Mouse (Mus musculus): ENCODE results near the gene Tango2. TPM values are rescaled to one million over a fixed set of nuclear protein-coding genes. Genes with fewer than 3 reads are reported as not detected.

Gene Tango2
- total and polyA plus RNA-seq, 2 experiments from 2014 or later: 63.3 to 99.2 TPM

DNA sequence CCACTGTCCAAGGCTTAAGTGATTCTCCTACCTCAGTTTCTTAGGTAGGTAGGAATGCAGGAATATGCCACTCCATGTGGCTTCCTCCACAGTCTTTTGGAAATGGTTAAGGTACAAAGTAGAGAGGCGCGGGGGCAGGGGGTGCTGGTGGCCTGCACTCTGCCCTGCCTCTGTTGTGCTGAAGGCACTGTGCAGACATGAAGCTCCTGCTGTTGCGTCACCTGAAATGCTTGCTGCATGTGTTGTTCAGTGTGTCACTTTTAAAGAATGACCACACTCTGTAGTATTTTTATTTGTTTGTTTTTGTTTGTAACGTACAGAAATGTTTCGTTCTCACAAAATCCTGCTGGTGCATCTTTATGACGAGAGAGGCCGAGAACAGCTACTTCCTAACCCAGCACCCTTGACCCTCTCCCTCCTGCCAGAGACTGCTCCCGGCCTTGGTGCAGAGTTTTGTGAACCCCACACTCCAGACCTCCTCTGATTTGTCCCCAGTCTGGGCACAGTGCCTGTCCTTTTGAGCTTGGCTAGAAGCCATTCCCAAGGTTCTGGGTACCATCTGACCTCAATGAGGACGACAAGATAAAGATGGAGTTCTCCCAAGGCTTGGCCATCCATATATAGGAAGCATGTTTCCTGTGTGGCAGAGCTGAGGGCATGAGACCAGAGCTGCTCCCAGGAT, 35.3 kb upstream of the Tango2 start:
- 67% methylated on average over 9 of the region's 9 CpGs for WGBS
- no peak for ATAC-seq

GRCm38 (mm10) chr16:18381621-18382258, 33.8 kb upstream of the Tango2 start:
- TF ChIP-seq CTCF (IDR thresholded peaks at IDR 0.05; ENCODE audit: low read depth): no peak
- Histone ChIP-seq H3K27me3 (ENCODE audit: insufficient read depth, low read length) (no peaks in the 10 kb centered on the region), H3K4me3 (ENCODE audit: low read length) (no peak overlapping the region), H3K9me3 (ENCODE audit: low read length) (no peaks in the 10 kb centered on the region), H3K27ac (peak overlapping the region; percentile 74), H3K36me3 (ENCODE audit: insufficient read depth, low read length) (no peaks in the 10 kb centered on the region), H3K4me2 (ENCODE audit: low read depth, low read length) (no peak overlapping the region), H3K9ac (replicated peaks; ENCODE audit: low read length) (0 out of 2 replicates have a peak overlapping the region, but pooled peaks have one; percentile 9), H3K4me1 (ENCODE audit: insufficient read depth, low read length) (peaks cover 29% of the 10 kb centered on the region)
- WGBS: 47% methylated on average over 6 of the region's 6 CpGs
- ATAC-seq (peak; percentile 21; the same call in 1 of the 2 replicates), DNase-seq (ENCODE audit: low spot score) (peak; percentile 75)

More for the DNA sequence above, 35.3 kb upstream of the Tango2 start:
- Histone ChIP-seq H3K36me3 (ENCODE audit: insufficient read depth, low read length) (no peaks in the 10 kb centered on the region), H3K4me2 (ENCODE audit: low read depth, low read length) (no peak overlapping the region), H3K27ac (0 out of 2 replicates have a peak overlapping the region, but pooled peaks have one; percentile 41), H3K9me3 (ENCODE audit: low read length) (no peaks in the 10 kb centered on the region), H3K4me1 (ENCODE audit: insufficient read depth, low read length) (peaks cover 41% of the 10 kb centered on the region), H3K4me3 (ENCODE audit: low read length) (no peak overlapping the region), H3K27me3 (ENCODE audit: insufficient read depth, low read length) (no peaks in the 10 kb centered on the region), H3K9ac (replicated peaks; ENCODE audit: low read length) (no peak overlapping the region)
- no peak for TF ChIP-seq CTCF (IDR thresholded peaks at IDR 0.05; ENCODE audit: low read depth)
- DNase-seq (ENCODE audit: low spot score): no peak

- peaks cover 29% of the 10 kb centered on the region for H3K4me1 ChIP-seq (ENCODE audit: insufficient read depth, low read length)
- H3K4me2 ChIP-seq (ENCODE audit: low read depth, low read length): no peak overlapping the region
- no peaks in the 10 kb centered on the region for H3K36me3 ChIP-seq (ENCODE audit: insufficient read depth, low read length)
- no peak overlapping the region for H3K9ac ChIP-seq (replicated peaks; ENCODE audit: low read length)
- no peaks in the 10 kb centered on the region for H3K9me3 ChIP-seq (ENCODE audit: low read length)
- TF ChIP-seq CTCF (IDR thresholded peaks at IDR 0.05; ENCODE audit: low read depth): no peak
- DNase-seq (ENCODE audit: low spot score) (peak; percentile 82), ATAC-seq (peak; percentile 90)
- H3K4me3 ChIP-seq (ENCODE audit: low read length): no peak overlapping the region
- H3K27ac ChIP-seq: peak overlapping the region; percentile 74
- no peaks in the 10 kb centered on the region for H3K27me3 ChIP-seq (ENCODE audit: insufficient read depth, low read length)
- WGBS: 12% methylated on average over 6 of the region's 6 CpGs
Measured at GRCm38 (mm10) chr16:18380495-18381063, 32.7 kb upstream of the Tango2 start.

DNA sequence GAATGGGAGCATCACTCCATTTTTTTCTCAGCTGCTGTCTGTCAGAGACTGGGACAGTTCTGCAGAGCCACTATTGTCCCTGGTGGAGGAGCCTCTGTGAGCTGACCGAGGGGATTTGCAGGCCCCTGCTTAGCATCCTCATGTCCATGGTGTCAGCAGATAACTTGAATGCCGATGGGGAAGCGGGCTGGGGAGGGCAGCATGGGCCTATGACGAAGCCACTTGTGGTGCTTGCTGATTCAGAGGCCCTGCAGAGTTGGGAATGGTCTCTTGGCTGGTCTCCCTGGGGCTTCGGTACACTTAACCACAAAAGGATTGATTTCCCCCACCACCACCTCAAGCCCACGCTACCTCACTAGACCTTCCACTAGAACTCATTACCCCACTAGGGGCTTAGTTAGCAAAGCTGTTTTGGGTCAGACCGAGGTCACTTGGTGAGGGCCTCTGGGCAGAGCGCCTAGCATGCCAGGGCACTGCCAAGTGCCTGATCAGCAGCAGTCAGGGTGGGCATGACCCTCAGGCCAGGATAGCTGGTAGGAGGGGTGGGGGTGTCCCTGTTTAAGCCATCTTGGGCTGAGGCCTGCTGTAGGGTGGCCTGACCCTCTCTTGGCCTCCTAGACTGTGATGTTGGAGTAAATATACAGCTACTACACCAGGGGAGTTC, 31.6 kb upstream of the Tango2 start:
- no peak overlapping the region for H3K4me3 ChIP-seq (ENCODE audit: low read length)
- H3K27me3 ChIP-seq (ENCODE audit: insufficient read depth, low read length): no peaks in the 10 kb centered on the region
- DNase-seq (ENCODE audit: low spot score) (no peak), ATAC-seq (no peak)
- H3K4me2 ChIP-seq (ENCODE audit: low read depth, low read length): no peak overlapping the region
- H3K27ac ChIP-seq: peak overlapping the region; percentile 74
- no peaks in the 10 kb centered on the region for H3K9me3 ChIP-seq (ENCODE audit: low read length)
- TF ChIP-seq CTCF (IDR thresholded peaks at IDR 0.05; ENCODE audit: low read depth): no peak
- no peaks in the 10 kb centered on the region for H3K36me3 ChIP-seq (ENCODE audit: insufficient read depth, low read length)
- H3K9ac ChIP-seq (replicated peaks; ENCODE audit: low read length): no peak overlapping the region
- WGBS: 43% methylated on average over 8 of the region's 8 CpGs
- peaks cover 29% of the 10 kb centered on the region for H3K4me1 ChIP-seq (ENCODE audit: insufficient read depth, low read length)

GRCm38 (mm10) chr16:18378489-18378888, 30.6 kb upstream of the Tango2 start:
- TF ChIP-seq CTCF (IDR thresholded peaks at IDR 0.05; ENCODE audit: low read depth): no peak
- Histone ChIP-seq H3K27ac (no peak overlapping the region), H3K9me3 (ENCODE audit: low read length) (no peaks in the 10 kb centered on the region), H3K9ac (replicated peaks; ENCODE audit: low read length) (no peak overlapping the region), H3K36me3 (ENCODE audit: insufficient read depth, low read length) (no peaks in the 10 kb centered on the region), H3K4me3 (ENCODE audit: low read length) (no peak overlapping the region), H3K4me2 (ENCODE audit: low read depth, low read length) (no peak overlapping the region), H3K27me3 (ENCODE audit: insufficient read depth, low read length) (no peaks in the 10 kb centered on the region), H3K4me1 (ENCODE audit: insufficient read depth, low read length) (peaks cover 29% of the 10 kb centered on the region)
- ATAC-seq (no peak), DNase-seq (ENCODE audit: low spot score) (no peak)
- WGBS: 52% methylated on average over 1 of the region's 1 CpGs

DNA sequence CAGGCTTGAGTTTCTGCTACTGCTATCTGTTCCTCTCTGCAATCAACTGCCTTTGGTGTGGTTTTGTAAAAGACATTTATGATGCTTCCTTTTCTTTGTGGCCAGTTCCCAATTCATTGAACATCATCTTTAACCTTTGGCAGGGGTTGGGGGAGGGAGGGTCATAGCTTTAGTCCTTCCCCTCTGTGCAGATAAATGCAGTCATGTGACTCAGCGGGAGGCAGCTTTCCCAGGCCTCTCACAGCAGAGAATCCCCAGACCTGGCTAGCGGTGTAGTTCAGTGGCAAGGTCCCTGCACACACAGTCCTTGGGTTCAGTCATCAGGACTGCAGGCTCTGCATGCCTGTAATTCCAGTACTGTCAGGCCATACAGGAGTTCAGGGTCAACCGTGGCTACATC, 29.3 kb upstream of the Tango2 start:
- no peaks in the 10 kb centered on the region for H3K9me3 ChIP-seq (ENCODE audit: low read length)
- DNase-seq (ENCODE audit: low spot score) (no peak), ATAC-seq (no peak)
- no peak overlapping the region for H3K9ac ChIP-seq (replicated peaks; ENCODE audit: low read length)
- H3K4me3 ChIP-seq (ENCODE audit: low read length): no peak overlapping the region
- no peaks in the 10 kb centered on the region for H3K27me3 ChIP-seq (ENCODE audit: insufficient read depth, low read length)
- no peak overlapping the region for H3K4me2 ChIP-seq (ENCODE audit: low read depth, low read length)
- H3K27ac ChIP-seq: no peak overlapping the region
- TF ChIP-seq CTCF (IDR thresholded peaks at IDR 0.05; ENCODE audit: low read depth): no peak
- H3K36me3 ChIP-seq (ENCODE audit: insufficient read depth, low read length): no peaks in the 10 kb centered on the region
- 22% methylated on average over 3 of the region's 3 CpGs for WGBS
- peaks cover 28% of the 10 kb centered on the region for H3K4me1 ChIP-seq (ENCODE audit: insufficient read depth, low read length)
